8 mouse cellular contexts compared by ENCODE assay signal in genomic region chr7:44848561-44849415, GRCm38 (mm10). TPM values are rescaled to one million over a fixed set of nuclear protein-coding genes. Genes with fewer than 3 reads are reported as not detected.
DNase-seq lines count a peak whose midpoint lies in the region; ATAC-seq and TF ChIP-seq lines count a peak whose summit lies in the region.

Gene Akt1s1, plus strand, starts transcription at chr7:44848991.
Gene Tbc1d17, minus strand, starts transcription at chr7:44849079.

- H3K9me3 ChIP-seq in E14TG2a.4 (ENCODE audit: low read length) = no peaks in the 10 kb centered on the region
- no peaks in the 10 kb centered on the region for H3K9me3 ChIP-seq in forebrain, embryonic 12.5 days
- H3K9me3 ChIP-seq in heart, postnatal 0 days (replicated peaks; ENCODE audit: control insufficient read depth, low read length) = no peaks in the 10 kb centered on the region
- no peaks in the 10 kb centered on the region for H3K9me3 ChIP-seq in liver, embryonic 16.5 days (replicated peaks; ENCODE audit: control insufficient read depth, low read length)
- no peaks in the 10 kb centered on the region for H3K9me3 ChIP-seq in neural tube, embryonic 13.5 days

- H3K4me1 ChIP-seq in E14TG2a.4 (replicated peaks; ENCODE audit: low read depth, low read length) = peaks cover 66% of the 10 kb centered on the region
- peaks cover 30% of the 10 kb centered on the region for H3K4me1 ChIP-seq in forebrain, embryonic 12.5 days
- H3K4me1 ChIP-seq in heart, postnatal 0 days (ENCODE audit: control insufficient read depth, insufficient read depth) = peaks cover 20% of the 10 kb centered on the region
- H3K4me1 ChIP-seq in liver, embryonic 16.5 days (ENCODE audit: control insufficient read depth, low read depth, low read length) = peaks cover 41% of the 10 kb centered on the region
- H3K4me1 ChIP-seq in neural tube, embryonic 13.5 days (replicated peaks) = peaks cover 40% of the 10 kb centered on the region
- peaks cover 27% of the 10 kb centered on the region for H3K4me1 ChIP-seq in testis, adult 2 months (ENCODE audit: control insufficient read depth, insufficient read depth, low read length)

- H3K36me3 ChIP-seq in E14TG2a.4 (ENCODE audit: insufficient read depth, low read length) = peaks cover 69% of the 10 kb centered on the region
- peaks cover 42% of the 10 kb centered on the region for H3K36me3 ChIP-seq in forebrain, embryonic 12.5 days (replicated peaks)
- H3K36me3 ChIP-seq in heart, postnatal 0 days (replicated peaks; ENCODE audit: control insufficient read depth, insufficient read depth, low read length) = peaks cover 37% of the 10 kb centered on the region
- peaks cover 19% of the 10 kb centered on the region for H3K36me3 ChIP-seq in liver, embryonic 16.5 days (ENCODE audit: control insufficient read depth, insufficient read depth)
- peaks cover 44% of the 10 kb centered on the region for H3K36me3 ChIP-seq in neural tube, embryonic 13.5 days
- H3K36me3 ChIP-seq in testis, adult 2 months (ENCODE audit: control insufficient read depth, insufficient read depth, low read length) = no peaks in the 10 kb centered on the region

- peak within 1 kb of the TSS; percentile 94 for H3K4me3 ChIP-seq in E14TG2a.4 (replicated peaks; ENCODE audit: low read length)
- H3K4me3 ChIP-seq in forebrain, embryonic 12.5 days (replicated peaks) = peak within 1 kb of the TSS; percentile 80
- H3K4me3 ChIP-seq in heart, postnatal 0 days (ENCODE audit: low read depth, low read length) = peak within 1 kb of the TSS; percentile 81
- H3K4me3 ChIP-seq in liver, embryonic 16.5 days (ENCODE audit: low read depth, low read length) = peak within 1 kb of the TSS; percentile 91
- peak within 1 kb of the TSS; percentile 84 for H3K4me3 ChIP-seq in neural tube, embryonic 13.5 days
- H3K4me3 ChIP-seq in testis, adult 2 months (ENCODE audit: control insufficient read depth, low read depth, low read length) = peak within 1 kb of the TSS; percentile 93

- TF ChIP-seq CTCF in E14TG2a.4 (conservative IDR thresholded peaks at IDR 0.05; ENCODE audit: low read length) = no peak
- no peak for TF ChIP-seq CTCF in heart, postnatal 0 days (IDR thresholded peaks at IDR 0.05; ENCODE audit: low read depth)
- TF ChIP-seq CTCF in testis, adult 2 months (IDR thresholded peaks at IDR 0.05; ENCODE audit: control insufficient read depth, insufficient read depth, insufficient replicate concordance, low read depth, low read length) = no peak

- peak; percentile 95 for DNase-seq in c-Kit-positive CD71-positive TER-119-positive erythroid progenitor cells, embryonic 14.5 days (ENCODE audit: low spot score)
- DNase-seq in heart, postnatal 0 days (ENCODE audit: low spot score) = peak; percentile 99
- DNase-seq in kidney, postnatal 4 days = peak; percentile 97 to 98

- no peaks in the 10 kb centered on the region for H3K27me3 ChIP-seq in E14TG2a.4 (ENCODE audit: insufficient read depth, low read length)
- H3K27me3 ChIP-seq in forebrain, embryonic 12.5 days = no peaks in the 10 kb centered on the region
- no peaks in the 10 kb centered on the region for H3K27me3 ChIP-seq in heart, postnatal 0 days (ENCODE audit: control insufficient read depth, insufficient read depth, low read length)
- no peaks in the 10 kb centered on the region for H3K27me3 ChIP-seq in liver, embryonic 16.5 days (ENCODE audit: control insufficient read depth, insufficient read depth, low read depth, low read length)
- H3K27me3 ChIP-seq in neural tube, embryonic 13.5 days = no peaks in the 10 kb centered on the region
- H3K27me3 ChIP-seq in testis, adult 2 months (ENCODE audit: control insufficient read depth, insufficient read depth, low read length) = no peaks in the 10 kb centered on the region

- WGBS in forebrain, embryonic 12.5 days = under 1% methylated on average over 54 of the region's 54 CpGs
- WGBS in heart, postnatal 0 days = under 1% methylated on average over 54 of the region's 54 CpGs
- WGBS in liver, embryonic 16.5 days (ENCODE audit: insufficient replicate concordance) = under 1% methylated on average over 54 of the region's 54 CpGs
- WGBS in neural tube, embryonic 13.5 days = under 1% methylated on average over 54 of the region's 54 CpGs

- peak within 1 kb of the TSS; percentile 97 for H3K27ac ChIP-seq in forebrain, embryonic 12.5 days
- H3K27ac ChIP-seq in heart, postnatal 0 days (ENCODE audit: low read depth) = peak within 1 kb of the TSS; percentile 98
- H3K27ac ChIP-seq in liver, embryonic 16.5 days (ENCODE audit: low read length) = peak within 1 kb of the TSS; percentile 98
- H3K27ac ChIP-seq in neural tube, embryonic 13.5 days (replicated peaks) = peak within 1 kb of the TSS; percentile 98
- peak within 1 kb of the TSS; percentile 99 for H3K27ac ChIP-seq in testis, adult 2 months (ENCODE audit: control insufficient read depth, insufficient read depth, low read depth, low read length)

- peak; percentile 91 for TF ChIP-seq EP300 in heart, postnatal 0 days (IDR thresholded peaks at IDR 0.05; ENCODE audit: low read depth)

- peak; percentile 61 for TF ChIP-seq POLR2A in testis, adult 2 months (IDR thresholded peaks at IDR 0.05; ENCODE audit: control insufficient read depth, low read depth, low read length)

- H3K9ac ChIP-seq in forebrain, embryonic 12.5 days = peak within 1 kb of the TSS; percentile 84
- peak within 1 kb of the TSS; percentile 83 for H3K9ac ChIP-seq in heart, postnatal 0 days (replicated peaks; ENCODE audit: low read depth, low read length)
- peak within 1 kb of the TSS; percentile 87 for H3K9ac ChIP-seq in liver, embryonic 16.5 days (ENCODE audit: low read depth, low read length)
- H3K9ac ChIP-seq in neural tube, embryonic 13.5 days = peak within 1 kb of the TSS; percentile 89

- H3K4me2 ChIP-seq in forebrain, embryonic 12.5 days = peak within 1 kb of the TSS; percentile 89
- peak within 1 kb of the TSS; percentile 82 for H3K4me2 ChIP-seq in heart, postnatal 0 days (ENCODE audit: low read depth, low read length)
- peak within 1 kb of the TSS; percentile 99 for H3K4me2 ChIP-seq in liver, embryonic 16.5 days (ENCODE audit: low read depth, low read length)
- H3K4me2 ChIP-seq in neural tube, embryonic 13.5 days = peak within 1 kb of the TSS; percentile 84

- ATAC-seq in forebrain, embryonic 12.5 days (ENCODE audit: low FRiP score) = peak; percentile 82
- ATAC-seq in heart, postnatal 0 days (ENCODE audit: insufficient read depth, low read depth) = peak; percentile 83
- peak; percentile 79 for ATAC-seq in liver, embryonic 16.5 days (ENCODE audit: low read depth)
- ATAC-seq in neural tube, embryonic 13.5 days (ENCODE audit: low read depth) = peak; percentile 88

RNA-seq across cellular contexts. Expression of gene Akt1s1, which starts in this region (rescaled TPM):
- polyA plus RNA-seq in forebrain, embryonic 12.5 days (2016; fragmentation: Nextera tagmentation; extraction: Ambion mirVana) = 95.2 and 96.0 TPM in 2 replicates
- total RNA-seq in heart, postnatal 0 days (2014; rRNA removed; ENCODE audit: low replicate concordance) = 81.8 and 137 TPM in 2 replicates
- polyA plus RNA-seq in heart, postnatal 0 days (2015; fragmentation: Nextera tagmentation; extraction: Ambion mirVana) = 91.3 and 91.8 TPM in 2 replicates
- 25.6 and 29.1 TPM in 2 replicates for polyA plus RNA-seq in liver, embryonic 16.5 days (2015; fragmentation: Nextera tagmentation; extraction: Ambion mirVana)
- polyA plus RNA-seq in neural tube, embryonic 13.5 days (2015; fragmentation: Nextera tagmentation; extraction: Ambion mirVana) = 89.7 and 99.0 TPM in 2 replicates
- polyA plus RNA-seq in testis, adult 2 months (2012; rRNA removed) = 31.5 and 35.7 TPM in 2 replicates

RNA-seq across cellular contexts. Expression of gene Tbc1d17, which starts in this region (rescaled TPM):
- 80.7 and 83.8 TPM in 2 replicates for polyA plus RNA-seq in forebrain, embryonic 12.5 days (2016; fragmentation: Nextera tagmentation; extraction: Ambion mirVana)
- 43.5 and 101 TPM in 2 replicates for total RNA-seq in heart, postnatal 0 days (2014; rRNA removed; ENCODE audit: low replicate concordance)
- 51.7 and 57.5 TPM in 2 replicates for polyA plus RNA-seq in heart, postnatal 0 days (2015; fragmentation: Nextera tagmentation; extraction: Ambion mirVana)
- 32.7 and 33.7 TPM in 2 replicates for polyA plus RNA-seq in liver, embryonic 16.5 days (2015; fragmentation: Nextera tagmentation; extraction: Ambion mirVana)
- polyA plus RNA-seq in neural tube, embryonic 13.5 days (2015; fragmentation: Nextera tagmentation; extraction: Ambion mirVana) = 94.0 and 101 TPM in 2 replicates
- 24.4 and 28.5 TPM in 2 replicates for polyA plus RNA-seq in testis, adult 2 months (2012; rRNA removed)

Comparison
In these comparisons a context has a peak if more than half of its experiments do, and no peak if none do; other contexts are left out.
1. Peak in every context shown above with its lines: DNase-seq, ATAC-seq, H3K4me3 ChIP-seq and H3K27ac ChIP-seq.